Mouse (Mus musculus) forebrain, embryonic 11.5 days (tissue): ENCODE results near the gene Mpp1. TPM values are rescaled to one million over a fixed set of nuclear protein-coding genes. Genes with fewer than 3 reads are reported as not detected.
A peak's percentile ranks its signal among the peaks of the same experiment; 100 is the strongest.
"Not testable (repeated sequence)": the region's sequence is repeated elsewhere in the genome, so short reads cannot be mapped to it uniquely, and the experiment has no call there.

Source experiments
- ATAC-seq: fragments of 200-750 bp; cut with Nextera tagmentation; replicated peaks from 2 replicates; pipeline ENCODE4 v1.8.0; 2017; ENCODE audit warnings: moderate TSS enrichment; ENCODE audit not compliant: low FRiP score
- DNase-seq: peaks from one replicate; pipeline ENCODE4 v3.0.0-alpha.2; 2017; ENCODE audit warnings: low spot score
- H3K27ac ChIP-seq: fragments of 300-500 bp; sonication (generic); 2 replicates; pipeline ENCODE4 v1.5.1; 2014; ENCODE audit warnings: low read depth, low read length
- H3K27me3 ChIP-seq: fragments of 300-500 bp; sonication (generic); 2 replicates; pipeline ENCODE4 v1.6.1; 2014; ENCODE audit warnings: mild to moderate bottlenecking, low read length, mixed read lengths; ENCODE audit not compliant: control insufficient read depth, insufficient read depth
- H3K36me3 ChIP-seq: fragments of 300-500 bp; sonication (generic); 2 replicates; pipeline ENCODE4 v1.6.1; 2014; ENCODE audit warnings: mild to moderate bottlenecking, low read length, moderate library complexity, mixed read lengths; ENCODE audit not compliant: control insufficient read depth, insufficient read depth
- H3K4me1 ChIP-seq: fragments of 300-500 bp; sonication (generic); replicated peaks from 2 replicates; pipeline ENCODE4 v1.6.1; 2014; ENCODE audit warnings: low read length, mixed read lengths; ENCODE audit not compliant: control insufficient read depth, insufficient read depth
- H3K4me2 ChIP-seq: fragments of 300-500 bp; sonication (generic); 2 replicates; pipeline ENCODE4 v1.6.1; 2014; ENCODE audit warnings: low read depth, mild to moderate bottlenecking, low read length, moderate library complexity, mixed read lengths; ENCODE audit not compliant: severe bottlenecking
- H3K4me3 ChIP-seq: fragments of 300-500 bp; sonication (generic); 2 replicates; pipeline ENCODE4 v1.5.1; 2014; ENCODE audit warnings: low read depth, low read length
- H3K9ac ChIP-seq: fragments of 300-500 bp; sonication (generic); 2 replicates; pipeline ENCODE4 v1.6.1; 2014; ENCODE audit warnings: low read length
- H3K9me3 ChIP-seq: fragments of 300-500 bp; sonication (generic); 2 replicates; pipeline ENCODE4 v1.6.1; 2016; ENCODE audit warnings: low read length, mixed read lengths; ENCODE audit not compliant: control insufficient read depth
- WGBS: fragments of 180-500 bp; shearing (Covaris S2); extraction: QIAGEN DNeasy Blood & Tissue Kit; methylation state at CpG from one replicate; pipeline ENCODE4 v1.1.7; 2014; 5-methylcytosine and 5-hydroxymethylcytosine counted together
- polyA plus RNA-seq: library from polyadenylated mRNA; unstranded; fragments of >200 nt; fragmentation: Nextera tagmentation; extraction: Ambion mirVana; gene quantifications from 2 replicates; pipeline ENCODE4 v1.2.1, GENCODE M21; 2014

Mpp1 gene
- 20.7 and 21.9 TPM in 2 replicates for polyA plus RNA-seq

- 14% methylated on average over 35 of the region's 36 CpGs for WGBS
- Histone ChIP-seq H3K4me1 (no peaks in the 10 kb centered on the region), H3K9me3 (no peaks in the 10 kb centered on the region), H3K36me3 (no peaks in the 10 kb centered on the region), H3K4me3 (peak within 1 kb of the TSS; percentile 43), H3K4me2 (peak within 1 kb of the TSS; percentile 51), H3K27ac (no peak within 1 kb of the TSS), H3K9ac (peak within 1 kb of the TSS; percentile 60), H3K27me3 (no peaks in the 10 kb centered on the region)
- DNase-seq (peak; percentile 88), ATAC-seq (peak; percentile 100)
These were observed at the start of gene Mpp1 for GRCm38 (mm10) chrX:75130467-75131160. Mpp1 (minus strand) TSS chrX:75131016.

- 61% methylated on average over 1 of the region's 1 CpGs for WGBS
- H3K4me2 ChIP-seq: no peak within 1 kb of the TSS
- no peaks in the 10 kb centered on the region for H3K9me3 ChIP-seq
- H3K27me3 ChIP-seq: no peaks in the 10 kb centered on the region
- ATAC-seq: no peak
- no peak for DNase-seq
- H3K27ac ChIP-seq: no peak within 1 kb of the TSS
- H3K9ac ChIP-seq: no peak within 1 kb of the TSS
- H3K4me3 ChIP-seq: no peak within 1 kb of the TSS
- no peaks in the 10 kb centered on the region for H3K36me3 ChIP-seq
- H3K4me1 ChIP-seq: no peaks in the 10 kb centered on the region
These were observed 32.9 kb upstream of the Mpp1 start, which contains the start of gene Smim9 for GRCm38 (mm10) chrX:75163670-75164069. Smim9 (minus strand) TSS chrX:75163770.

- Histone ChIP-seq H3K36me3 (no peaks in the 10 kb centered on the region), H3K4me3 (peak overlapping the region; percentile 33), H3K9me3 (no peaks in the 10 kb centered on the region), H3K4me1 (no peaks in the 10 kb centered on the region), H3K27me3 (no peaks in the 10 kb centered on the region), H3K27ac (no peak overlapping the region), H3K9ac (peak overlapping the region; percentile 44; the same call in 1 of the 2 replicates), H3K4me2 (peak overlapping the region; percentile 50)
- 29% methylated on average over 19 of the region's 49 CpGs for WGBS
- DNase-seq: peak; percentile 74
- peak; percentile 82 for ATAC-seq
These were observed 24.9 kb upstream of the Mpp1 start for GRCm38 (mm10) chrX:75155576-75156243.

- WGBS: 61% methylated on average over 1 of the region's 1 CpGs
- no peaks in the 10 kb centered on the region for H3K36me3 ChIP-seq
- H3K27me3 ChIP-seq: no peaks in the 10 kb centered on the region
- DNase-seq (no peak), ATAC-seq (no peak)
- H3K4me2 ChIP-seq: no peak overlapping the region
- H3K9ac ChIP-seq: no peak overlapping the region
- H3K4me1 ChIP-seq: no peaks in the 10 kb centered on the region
- H3K4me3 ChIP-seq: no peak overlapping the region
- no peak overlapping the region for H3K27ac ChIP-seq
- H3K9me3 ChIP-seq: no peaks in the 10 kb centered on the region
These were observed 21.4 kb upstream of the Mpp1 start for GRCm38 (mm10) chrX:75152249-75152648.

- Histone ChIP-seq H3K4me3 (no peak overlapping the region), H3K9me3 (no peaks in the 10 kb centered on the region), H3K4me1 (no peaks in the 10 kb centered on the region), H3K9ac (no peak overlapping the region), H3K27me3 (no peaks in the 10 kb centered on the region), H3K27ac (no peak overlapping the region), H3K4me2 (no peak overlapping the region), H3K36me3 (no peaks in the 10 kb centered on the region)
- no peak for ATAC-seq
- DNase-seq: no peak
- 84% methylated on average over 2 of the region's 2 CpGs for WGBS
These were observed 19.5 kb upstream of the Mpp1 start for GRCm38 (mm10) chrX:75150304-75150703.

GRCm38 (mm10) chrX:75148414-75148813, 17.6 kb upstream of the Mpp1 start:
- Histone ChIP-seq H3K27ac (no peak overlapping the region), H3K4me3 (no peak overlapping the region), H3K36me3 (no peaks in the 10 kb centered on the region), H3K4me1 (no peaks in the 10 kb centered on the region), H3K9me3 (no peaks in the 10 kb centered on the region), H3K4me2 (no peak overlapping the region), H3K9ac (no peak overlapping the region), H3K27me3 (no peaks in the 10 kb centered on the region)
- DNase-seq (no peak), ATAC-seq (no peak)
- 87% methylated on average over 4 of the region's 4 CpGs for WGBS

GRCm38 (mm10) chrX:75143124-75143555, 12.3 kb upstream of the Mpp1 start:
- not testable (repeated sequence) for H3K27me3 ChIP-seq, H3K9ac ChIP-seq, H3K9me3 ChIP-seq, H3K36me3 ChIP-seq, H3K27ac ChIP-seq, H3K4me1 ChIP-seq
- 18% methylated on average over 27 of the region's 42 CpGs for WGBS
- DNase-seq: peak; percentile 51
- H3K4me2 ChIP-seq: peak overlapping the region; percentile 44; the same call in 1 of the 2 replicates
- ATAC-seq: peak; percentile 36
- H3K4me3 ChIP-seq: peak overlapping the region; percentile 29; the same call in 1 of the 2 replicates

GRCm38 (mm10) chrX:75138182-75138581, 7.4 kb upstream of the Mpp1 start:
- Histone ChIP-seq H3K36me3 (no peaks in the 10 kb centered on the region), H3K9me3 (no peaks in the 10 kb centered on the region), H3K4me2 (no peak overlapping the region), H3K4me1 (no peaks in the 10 kb centered on the region), H3K27ac (no peak overlapping the region), H3K9ac (no peak overlapping the region), H3K27me3 (no peaks in the 10 kb centered on the region), H3K4me3 (no peak overlapping the region)
- WGBS: 94% methylated on average over 2 of the region's 2 CpGs
- ATAC-seq (no peak), DNase-seq (no peak)
